Mouse (Mus musculus) right cerebral cortex, postnatal 10 days (tissue): ENCODE data around the gene Exph5.

Experiments
- DNase-seq, 2 experiments: peaks; one replicate each; pipeline ENCODE4 v3.0.0; 2021; ENCODE audit warnings: low spot score in 2 of 2

Gene Exph5

GRCm38 (mm10) chr9:53320894-53321650 is 19.6 kb downstream of the Exph5 start:
- no peak for DNase-seq

DNA sequence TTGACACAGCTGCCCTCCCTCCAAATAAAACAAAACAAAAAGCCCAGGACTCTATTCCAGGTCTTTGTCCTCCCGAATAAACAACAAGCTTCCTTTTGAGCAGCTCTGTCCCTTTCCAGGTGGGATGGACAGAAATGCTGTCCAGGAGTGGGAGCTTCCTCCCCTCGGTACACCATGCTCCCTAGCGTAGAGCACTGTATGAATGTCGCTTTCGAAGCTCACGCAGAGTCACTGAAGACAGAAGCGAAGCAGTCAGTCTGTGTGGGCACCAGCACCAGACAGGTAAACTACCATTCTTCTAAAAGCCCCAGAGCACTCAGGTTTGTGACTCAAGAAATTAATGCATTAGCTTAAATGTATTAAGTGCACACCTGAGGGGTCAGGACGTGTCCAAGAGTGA is 20.2 kb downstream of the Exph5 start:
- DNase-seq, result no peak

DNA sequence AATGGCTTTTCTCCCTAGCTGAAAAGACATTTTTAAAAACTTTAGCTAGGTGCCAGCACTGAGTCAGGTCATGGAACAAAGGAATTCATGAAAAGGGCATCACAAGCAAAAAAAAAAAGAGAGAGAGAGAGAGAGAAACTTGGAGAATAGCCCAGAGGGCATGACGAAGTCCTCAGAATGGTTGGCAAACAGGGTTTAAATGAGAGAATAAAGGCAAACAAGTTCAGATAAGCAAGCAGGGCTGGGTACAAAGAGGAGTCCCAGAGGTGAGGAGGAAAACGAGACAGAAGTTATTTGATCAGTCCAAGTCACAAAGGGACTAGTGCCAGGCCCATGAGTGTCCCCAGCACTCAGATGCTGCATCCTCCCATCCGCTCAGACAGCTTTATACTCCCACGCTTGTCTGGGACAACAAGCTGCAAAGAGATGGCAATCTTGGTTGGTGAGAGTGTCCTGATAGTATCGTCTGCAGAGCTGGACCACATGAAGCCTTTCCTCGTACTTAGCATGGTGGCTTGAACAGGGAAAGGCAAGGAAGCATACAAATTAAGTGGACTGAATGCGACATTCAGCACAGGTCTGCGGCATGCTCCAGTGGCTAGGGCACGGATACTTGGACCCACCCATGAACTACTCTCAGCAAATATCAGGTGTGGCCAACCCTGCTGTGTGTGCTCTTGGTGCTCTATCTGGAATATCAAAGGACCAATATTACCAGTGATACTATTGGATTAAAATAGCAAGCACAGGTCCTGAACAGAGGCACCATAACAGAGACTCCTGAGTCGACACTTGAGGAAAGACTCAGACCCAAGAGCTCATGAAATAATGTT is 22.2 kb downstream of the Exph5 start:
- no peak for DNase-seq

DNA sequence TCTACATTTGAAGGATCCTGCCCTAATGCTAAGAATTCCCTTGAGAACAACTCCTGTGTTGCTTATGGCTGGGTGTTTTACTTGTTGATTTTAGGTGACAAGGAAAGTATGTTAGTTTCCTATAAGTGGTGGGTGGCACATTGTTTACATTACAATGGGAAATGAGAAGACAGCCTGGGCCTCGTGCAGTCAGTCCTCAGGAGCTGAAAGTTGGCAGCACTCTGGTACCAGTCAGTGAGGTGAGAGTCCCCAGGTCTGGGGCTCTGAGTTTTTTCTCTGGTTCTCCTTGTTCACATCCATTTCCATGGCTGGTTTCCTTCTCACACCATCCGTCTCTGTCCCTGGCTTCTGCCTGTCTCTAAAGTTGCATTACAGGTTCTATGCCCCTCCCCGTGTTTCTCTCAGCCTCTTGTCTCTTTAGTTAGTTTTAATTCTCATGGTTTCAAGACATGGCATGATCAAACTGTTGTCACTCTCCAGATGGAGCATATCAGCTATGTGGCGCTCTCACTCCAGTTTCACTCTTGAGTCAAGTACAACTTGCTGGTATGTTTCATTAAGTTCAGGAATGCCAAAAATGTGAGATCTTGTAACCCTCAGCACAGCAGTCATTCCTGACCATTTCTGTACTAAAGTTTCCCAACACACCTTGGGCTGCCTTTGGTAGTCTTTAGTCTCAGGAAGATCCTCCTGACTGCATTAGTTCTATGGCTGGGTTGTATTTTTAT is 24.1 kb downstream of the Exph5 start:
- no peak for DNase-seq

DNA sequence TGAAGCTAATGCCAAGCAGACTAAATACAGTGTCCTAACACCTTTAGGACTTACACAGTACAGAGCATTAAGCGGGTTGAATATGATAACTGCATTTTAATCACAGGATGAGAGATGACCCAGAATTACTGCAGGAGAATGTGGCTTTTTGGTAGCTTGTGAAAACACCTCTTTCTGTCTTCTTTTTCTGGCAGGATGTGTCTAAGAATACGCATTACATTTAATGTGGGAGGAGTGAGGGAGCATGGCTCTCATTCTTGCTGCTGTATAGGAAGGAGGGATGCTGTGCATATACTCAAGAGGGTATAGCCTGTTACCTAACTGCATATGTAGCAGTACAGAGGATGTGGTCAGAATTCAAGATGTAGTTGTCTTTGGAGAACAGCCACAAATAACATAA is 26.7 kb downstream of the Exph5 start:
- no peak for DNase-seq

GRCm38 (mm10) chr9:53329301-53330206 is 28.1 kb downstream of the Exph5 start:
- no peak for DNase-seq

DNA sequence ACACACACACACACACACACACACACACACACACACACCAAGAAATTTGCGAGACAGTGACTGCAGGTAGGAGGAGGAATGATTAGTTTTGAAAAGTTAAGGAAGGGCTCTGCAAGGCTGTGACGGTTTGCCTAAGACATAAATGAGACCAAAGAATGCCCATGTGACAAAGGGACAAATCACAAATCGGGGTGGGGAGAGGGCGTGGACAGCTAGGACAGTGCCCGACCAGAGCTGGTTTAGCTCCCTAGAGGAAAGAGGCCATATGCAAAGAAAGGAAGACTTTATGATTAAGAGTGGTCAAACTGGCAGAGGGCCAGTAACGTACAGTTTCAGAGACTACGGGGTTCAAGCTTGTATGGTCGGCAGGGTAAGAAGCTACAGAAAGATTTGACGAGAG is 28.8 kb downstream of the Exph5 start:
- DNase-seq, result no peak

GRCm38 (mm10) chr9:53333436-53333835 is 32.0 kb downstream of the Exph5 start:
- DNase-seq, result no peak

DNA sequence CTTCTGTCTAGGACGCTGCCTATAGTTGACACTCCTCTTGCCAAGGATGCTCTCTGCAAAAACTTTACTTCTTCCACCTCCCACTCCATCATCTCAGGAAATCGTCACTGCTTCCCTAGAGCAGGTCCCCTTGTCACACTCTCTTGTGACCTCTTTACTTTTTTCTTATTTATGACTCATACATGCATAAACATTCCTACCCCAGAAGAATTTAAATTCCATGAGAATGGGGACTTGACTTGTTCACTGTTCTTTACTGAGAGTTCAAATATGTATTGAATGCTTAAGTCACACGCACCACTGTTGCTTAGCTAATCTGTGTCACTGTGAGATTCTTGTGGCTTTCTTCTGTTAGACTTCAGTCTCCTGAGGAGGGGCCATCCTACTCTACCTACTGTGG is 33.7 kb downstream of the Exph5 start:
- DNase-seq, result no peak

- DNase-seq, result no peak
These were observed 38.1 kb downstream of the Exph5 start for GRCm38 (mm10) chr9:53339603-53340002.

DNA sequence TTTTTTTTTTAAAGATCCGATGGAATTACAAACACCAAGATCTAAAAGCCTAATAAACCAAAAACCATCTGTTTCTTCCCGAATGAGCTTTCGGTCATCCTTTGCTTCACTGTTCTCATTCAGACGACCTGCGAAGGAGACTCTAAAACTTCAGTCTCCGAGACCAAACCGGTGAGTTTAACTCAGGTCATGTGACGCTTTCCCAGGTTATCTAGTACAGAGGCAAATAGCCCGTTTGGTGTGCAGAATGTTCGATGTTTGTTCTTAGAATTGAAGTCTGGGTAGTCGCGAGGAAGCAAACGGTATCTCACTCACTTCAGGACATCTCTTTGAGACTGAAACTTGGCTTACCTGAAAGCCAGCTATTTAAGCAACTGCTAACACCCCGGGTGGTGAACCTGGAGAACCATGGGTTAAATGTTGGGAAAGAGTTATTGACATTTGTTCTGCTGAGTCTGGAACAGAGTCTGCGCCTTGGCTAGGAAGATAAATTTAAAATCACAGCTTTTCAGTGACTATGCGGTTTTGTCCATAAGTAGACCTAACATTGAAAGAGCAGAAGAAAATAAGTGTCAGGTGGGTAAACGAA is 39.0 kb downstream of the Exph5 start:
- DNase-seq, result no peak

DNA sequence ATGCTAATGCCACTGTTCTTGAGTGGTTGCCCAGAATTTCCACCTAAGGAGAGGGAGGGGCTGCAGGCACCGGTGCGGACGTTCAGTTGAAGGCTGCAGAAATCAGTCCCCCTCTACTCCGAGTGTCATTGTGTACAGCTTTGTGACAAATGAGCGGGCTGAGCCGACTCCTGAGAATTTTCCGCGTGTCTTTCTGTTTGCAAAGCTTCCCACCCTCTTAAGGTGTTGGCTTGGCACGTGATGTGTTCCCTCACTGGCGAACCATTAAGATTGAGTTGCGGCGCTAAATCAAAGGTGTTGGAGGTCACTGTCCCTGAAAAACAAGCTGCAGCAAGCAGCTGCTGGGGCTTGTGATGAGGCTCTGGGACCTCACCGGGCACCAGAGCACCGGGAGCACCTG is 39.5 kb downstream of the Exph5 start:
- DNase-seq, result peak in 1 of 2 experiments; percentile 30

DNA sequence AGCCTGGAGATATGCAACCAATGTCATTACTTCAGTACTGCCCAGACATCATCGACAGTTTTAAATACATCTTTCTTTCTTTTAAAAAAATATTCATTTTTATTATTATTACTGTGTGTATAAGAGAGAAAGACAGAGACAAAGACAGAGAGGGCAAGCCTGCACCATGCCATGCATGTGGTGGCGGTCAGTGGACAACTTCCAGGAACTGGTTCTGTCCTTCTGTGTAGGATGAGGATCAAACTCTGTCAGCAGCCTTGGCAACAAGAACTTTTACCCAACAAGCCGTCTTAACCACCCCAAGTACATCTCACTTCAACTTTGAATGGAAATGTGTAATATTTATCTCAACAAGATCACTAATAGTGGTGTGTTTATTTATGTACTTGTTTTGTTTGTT is 40.5 kb downstream of the Exph5 start:
- no peak for DNase-seq

DNA sequence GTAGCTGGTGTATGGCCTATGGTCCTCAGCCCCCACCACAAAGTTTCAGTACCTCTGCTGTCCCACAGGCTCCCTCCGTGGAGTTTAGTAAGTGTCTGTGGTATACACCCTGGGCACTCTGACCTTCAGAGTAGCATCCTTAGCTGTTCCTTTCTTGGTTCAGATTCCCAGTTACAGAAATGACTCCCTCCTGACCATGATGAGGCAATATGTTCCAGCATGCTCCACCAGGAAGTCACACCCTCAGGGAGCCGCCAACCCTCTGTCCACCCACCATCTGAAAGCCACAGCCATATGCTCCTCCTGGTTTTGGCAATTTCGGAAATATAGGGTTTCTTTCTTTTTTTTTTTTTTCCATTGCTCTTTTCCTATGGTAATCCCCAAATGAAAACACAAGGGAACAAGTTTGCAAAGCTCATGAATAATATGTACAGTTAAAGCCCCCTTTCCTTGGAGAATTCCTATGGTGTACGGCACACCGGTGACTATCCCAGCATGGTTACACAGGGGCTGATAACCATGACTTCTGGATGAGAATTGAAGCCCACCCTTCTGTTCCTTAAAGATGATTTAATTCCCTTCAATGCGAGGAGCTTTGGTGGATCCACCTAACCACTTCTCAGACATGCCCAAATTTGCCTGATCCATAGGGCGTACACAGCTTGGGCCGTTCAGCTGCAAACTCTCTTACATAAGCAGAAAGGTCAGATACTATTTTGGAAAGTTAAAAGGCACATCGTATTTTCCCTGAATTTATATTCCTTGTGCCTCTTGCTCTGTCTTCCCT is 43.4 kb downstream of the Exph5 start:
- DNase-seq, result no peak

DNA sequence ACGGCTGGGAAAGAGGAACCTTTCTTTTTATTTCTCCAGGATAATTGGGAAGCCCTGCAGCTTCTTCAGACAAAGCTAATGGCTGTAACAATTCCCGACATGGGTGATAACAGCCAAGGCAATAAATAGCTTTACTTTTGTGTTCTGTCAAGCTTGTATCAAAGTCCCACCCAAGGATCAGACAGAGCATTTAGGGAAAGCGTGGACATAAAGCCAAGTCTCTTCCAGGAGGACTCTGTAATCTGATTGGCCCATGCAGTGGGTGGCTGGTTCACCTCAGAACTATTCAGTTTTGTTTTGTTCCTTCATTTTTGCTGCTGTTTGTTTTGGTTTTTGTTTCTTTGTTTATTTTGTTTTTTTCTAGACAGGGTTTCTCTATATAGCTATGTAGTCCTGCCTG is 44.3 kb downstream of the Exph5 start:
- no peak for DNase-seq

DNA sequence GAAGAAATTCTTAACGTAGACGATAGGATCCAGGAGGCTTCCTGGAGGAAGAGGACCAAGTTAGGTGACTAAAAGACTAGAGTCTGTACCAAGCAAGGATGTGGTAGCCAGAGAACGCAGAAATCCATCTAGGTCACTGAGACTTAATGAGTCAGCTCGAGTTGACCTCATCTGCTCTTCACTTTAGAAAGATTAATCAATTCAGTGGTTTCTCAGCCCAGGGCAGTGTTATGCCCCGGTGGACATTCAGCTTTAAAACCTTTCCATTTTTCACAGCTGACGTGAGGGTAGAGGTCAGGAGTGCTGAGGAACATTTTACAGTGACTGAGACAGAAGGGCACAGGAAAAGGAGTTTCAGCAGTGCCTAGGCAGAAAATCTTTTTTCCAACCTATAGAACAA is 44.9 kb downstream of the Exph5 start:
- no peak for DNase-seq

GRCm38 (mm10) chr9:53349211-53349610 is 47.7 kb downstream of the Exph5 start:
- DNase-seq, result no peak

DNA sequence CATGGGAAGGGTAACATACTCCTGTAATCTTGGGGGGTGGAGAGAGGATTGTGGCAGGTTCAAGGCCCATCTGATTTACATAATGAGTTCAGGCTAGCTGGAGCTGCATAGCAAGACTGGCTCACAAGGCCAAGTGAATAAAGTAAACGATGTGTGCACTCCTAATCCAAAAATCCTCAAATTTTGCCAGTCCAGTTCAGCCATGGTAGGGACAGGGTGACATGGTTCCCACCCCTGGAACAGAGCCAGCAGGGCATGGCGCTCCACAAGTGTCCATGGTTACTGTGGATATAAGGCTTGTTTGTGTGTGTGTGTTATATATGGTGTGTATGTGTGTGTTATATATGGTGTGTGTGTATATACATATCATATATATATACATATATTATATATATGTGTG is 48.9 kb downstream of the Exph5 start:
- no peak for DNase-seq

DNA sequence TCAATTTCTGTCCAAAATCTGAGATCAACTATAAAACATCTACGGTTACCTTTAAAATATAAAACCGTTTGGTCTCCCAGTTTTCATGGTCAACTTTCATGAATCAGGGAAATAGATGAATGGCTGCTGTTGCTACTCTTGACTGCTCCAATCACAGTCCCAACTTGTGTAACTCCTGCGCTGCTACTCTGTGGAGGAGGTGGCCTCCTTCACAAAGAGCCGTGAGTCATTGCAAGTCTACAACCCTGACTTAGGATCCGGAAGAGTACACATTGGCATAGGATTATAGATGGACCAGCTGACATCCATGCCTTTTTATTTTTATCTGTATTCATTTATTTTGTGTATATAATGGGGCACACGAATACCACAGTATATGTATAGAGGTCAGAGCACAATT is 50.4 kb downstream of the Exph5 start:
- no peak for DNase-seq

GRCm38 (mm10) chr9:53353161-53353560 is 51.7 kb downstream of the Exph5 start:
- no peak for DNase-seq
